Mouse (Mus musculus) intestine, embryonic 16.5 days (tissue): ENCODE measurements around the gene Cxcr2. TPM values are rescaled to one million over a fixed set of nuclear protein-coding genes. Genes with fewer than 3 reads are reported as not detected.

Experiments used
- ATAC-seq: fragments of 200-750 bp; cut with Nextera tagmentation; 2 replicates; pipeline ENCODE4 v1.8.0; 2017; ENCODE audit warnings: moderate TSS enrichment, moderate library complexity
- H3K27ac ChIP-seq: fragments of 300-500 bp; sonication (generic); 2 replicates; pipeline ENCODE4 v1.5.1; 2014; ENCODE audit warnings: mild to moderate bottlenecking, low read length
- H3K27me3 ChIP-seq: fragments of 300-500 bp; sonication (generic); replicated peaks from 2 replicates; pipeline ENCODE4 v1.6.1; 2014; ENCODE audit warnings: low read length, control low read depth, mixed read lengths; ENCODE audit not compliant: control insufficient read depth, insufficient read depth
- H3K36me3 ChIP-seq: fragments of 300-500 bp; sonication (generic); 2 replicates; pipeline ENCODE4 v1.6.1; 2014; ENCODE audit warnings: low read length, control low read depth; ENCODE audit not compliant: control insufficient read depth, insufficient read depth
- H3K4me1 ChIP-seq: fragments of 300-500 bp; sonication (generic); 2 replicates; pipeline ENCODE4 v1.6.1; 2014; ENCODE audit warnings: low read length, control low read depth, mixed read lengths; ENCODE audit not compliant: control insufficient read depth, insufficient read depth
- H3K4me2 ChIP-seq: fragments of 300-500 bp; sonication (generic); 2 replicates; pipeline ENCODE4 v1.6.1; 2014; ENCODE audit warnings: low read depth, low read length, control low read depth
- H3K4me3 ChIP-seq: fragments of 300-500 bp; sonication (generic); 2 replicates; pipeline ENCODE4 v1.5.1; 2014; ENCODE audit warnings: mild to moderate bottlenecking, low read length
- H3K9ac ChIP-seq: fragments of 300-500 bp; sonication (generic); 2 replicates; pipeline ENCODE4 v1.6.1; 2014; ENCODE audit warnings: low read depth, low read length
- H3K9me3 ChIP-seq: fragments of 300-500 bp; sonication (generic); 2 replicates; pipeline ENCODE4 v1.6.1; 2016; ENCODE audit warnings: low read length, control low read depth; ENCODE audit not compliant: control insufficient read depth
- WGBS: fragments of 180-500 bp; shearing (Covaris S2); extraction: QIAGEN DNeasy Blood & Tissue Kit; methylation state at CpG from one replicate; pipeline ENCODE4 v1.1.7; 2014; 5-methylcytosine and 5-hydroxymethylcytosine counted together
- polyA plus RNA-seq: library from polyadenylated mRNA; unstranded; fragments of >200 nt; fragmentation: Nextera tagmentation; extraction: Ambion mirVana; gene quantifications from 2 replicates; pipeline ENCODE4 v1.2.1, GENCODE M21; 2015

Gene Cxcr2
- polyA plus RNA-seq, 1 experiment from 2014 or later = 0.22 TPM

GRCm38 (mm10) chr1:74133954-74134353 lies 19.8 kb upstream of the Cxcr2 start:
- Histone ChIP-seq H3K4me3 (no peak overlapping the region), H3K27ac (no peak overlapping the region), H3K4me2 (no peak overlapping the region), H3K9ac (no peak overlapping the region), H3K27me3 (no peaks in the 10 kb centered on the region), H3K36me3 (no peaks in the 10 kb centered on the region), H3K4me1 (no peaks in the 10 kb centered on the region), H3K9me3 (no peaks in the 10 kb centered on the region)
- 82% methylated on average over 6 of the region's 6 CpGs for WGBS
- ATAC-seq = no peak

DNA sequence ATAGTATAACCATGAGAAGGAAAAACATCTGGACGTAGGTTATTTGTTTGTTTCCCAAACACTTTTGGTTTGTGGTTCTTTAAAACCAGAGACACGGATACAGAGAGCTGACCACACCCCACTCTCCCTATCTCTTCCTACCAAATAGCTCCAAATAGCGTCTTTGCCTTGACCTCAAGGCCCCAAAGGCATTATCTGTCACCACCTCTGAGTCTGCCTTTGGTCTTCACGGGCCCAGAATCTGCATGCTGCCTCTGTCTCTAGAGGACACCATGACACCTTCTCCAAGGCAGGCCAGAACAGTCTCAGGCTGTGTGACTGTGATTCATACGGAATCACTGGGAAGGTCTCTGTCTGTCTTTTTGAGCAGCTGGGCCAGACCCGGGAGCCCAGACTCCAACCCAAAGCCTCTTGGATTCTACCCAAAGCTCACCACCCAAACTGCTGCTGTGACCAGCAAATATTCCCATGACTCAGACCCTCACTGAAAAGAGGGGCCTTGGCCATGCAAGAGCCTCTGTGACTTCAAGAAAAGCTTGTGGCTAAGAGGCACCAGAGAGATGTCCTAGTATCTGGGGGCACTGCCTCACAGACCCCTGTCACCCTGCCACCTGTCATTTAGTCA lies 18.4 kb upstream of the Cxcr2 start:
- no peaks in the 10 kb centered on the region for H3K4me1 ChIP-seq
- no peak overlapping the region for H3K9ac ChIP-seq
- no peak overlapping the region for H3K27ac ChIP-seq
- no peaks in the 10 kb centered on the region for H3K27me3 ChIP-seq
- no peak overlapping the region for H3K4me3 ChIP-seq
- no peaks in the 10 kb centered on the region for H3K9me3 ChIP-seq
- no peaks in the 10 kb centered on the region for H3K36me3 ChIP-seq
- no peak overlapping the region for H3K4me2 ChIP-seq
- 71% methylated on average over 6 of the region's 6 CpGs for WGBS
- ATAC-seq = no peak

DNA sequence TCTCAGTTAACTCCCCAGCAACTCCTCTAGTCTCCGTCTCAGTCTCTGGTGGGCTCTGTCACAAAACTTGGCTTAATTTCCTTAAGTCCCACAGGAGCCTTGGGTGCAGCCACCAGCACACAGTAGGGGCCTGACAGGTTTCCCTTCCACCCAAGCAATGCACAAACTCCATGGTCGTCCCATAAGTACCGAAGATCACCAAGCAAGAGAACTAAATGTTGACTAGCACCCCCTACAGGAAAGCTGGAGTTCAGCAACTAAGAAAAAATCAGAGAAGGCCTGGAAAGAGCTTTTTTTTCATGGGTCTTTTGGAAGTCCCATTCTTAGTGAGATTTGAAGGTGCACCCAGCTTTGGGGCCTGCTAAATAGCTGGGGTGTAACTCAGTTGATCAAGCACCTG lies 14.4 kb upstream of the Cxcr2 start:
- no peak overlapping the region for H3K4me3 ChIP-seq
- H3K4me2 ChIP-seq = no peak overlapping the region
- ATAC-seq = no peak
- no peaks in the 10 kb centered on the region for H3K4me1 ChIP-seq
- H3K27ac ChIP-seq = no peak overlapping the region
- H3K27me3 ChIP-seq = no peaks in the 10 kb centered on the region
- no peak overlapping the region for H3K9ac ChIP-seq
- 59% methylated on average over 3 of the region's 3 CpGs for WGBS
- no peaks in the 10 kb centered on the region for H3K9me3 ChIP-seq
- H3K36me3 ChIP-seq = no peaks in the 10 kb centered on the region

- no peaks in the 10 kb centered on the region for H3K27me3 ChIP-seq
- no peak for ATAC-seq
- no peaks in the 10 kb centered on the region for H3K9me3 ChIP-seq
- H3K4me3 ChIP-seq = no peak overlapping the region
- H3K4me1 ChIP-seq = no peaks in the 10 kb centered on the region
- no peaks in the 10 kb centered on the region for H3K36me3 ChIP-seq
- 80% methylated on average over 8 of the region's 8 CpGs for WGBS
- no peak overlapping the region for H3K4me2 ChIP-seq
- no peak overlapping the region for H3K27ac ChIP-seq
- no peak overlapping the region for H3K9ac ChIP-seq
Observed at GRCm38 (mm10) chr1:74141781-74142180, 12.0 kb upstream of the Cxcr2 start.

DNA sequence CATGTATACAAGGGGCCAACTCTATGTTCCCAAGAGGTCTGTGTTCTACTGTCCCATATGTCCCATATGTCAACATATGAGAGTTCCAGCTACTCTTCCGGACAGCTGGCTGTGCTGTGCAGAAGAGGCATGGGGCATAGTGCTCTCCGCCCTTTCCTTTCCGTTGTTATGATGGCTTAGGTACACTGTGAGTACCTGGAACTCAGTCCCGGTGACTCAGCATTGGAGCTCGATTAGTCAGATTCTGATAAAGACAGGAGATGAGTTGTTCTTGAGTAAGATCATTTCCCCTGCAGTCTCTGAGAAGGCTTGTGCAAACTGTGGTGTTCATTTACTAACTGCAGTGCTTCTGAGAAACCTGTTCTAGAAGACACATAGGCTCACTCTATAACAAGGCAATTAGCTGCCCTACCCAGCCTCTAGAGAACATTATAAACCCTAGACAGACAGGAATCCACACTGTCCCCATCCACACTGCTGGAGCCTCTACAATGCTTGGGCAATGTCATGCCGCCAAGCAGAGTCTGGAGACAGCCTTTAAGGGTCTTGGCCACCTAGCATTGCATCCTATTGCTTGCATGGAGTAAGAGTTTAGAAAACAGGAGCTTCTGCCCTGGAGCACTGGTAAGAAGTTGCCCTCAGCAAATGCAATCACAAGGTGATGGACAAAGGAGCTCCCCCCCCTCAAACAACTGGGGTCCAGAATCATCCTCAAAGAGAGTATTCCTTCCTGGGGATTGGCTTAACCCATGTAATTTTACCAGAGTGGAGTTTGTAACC lies 4.5 kb upstream of the Cxcr2 start:
- no peak overlapping the region for H3K4me2 ChIP-seq
- peaks cover 3% of the 10 kb centered on the region; the same call in 1 of the 2 replicates for H3K4me1 ChIP-seq
- H3K9ac ChIP-seq = no peak overlapping the region
- H3K27me3 ChIP-seq = no peaks in the 10 kb centered on the region
- H3K27ac ChIP-seq = no peak overlapping the region
- H3K36me3 ChIP-seq = no peaks in the 10 kb centered on the region
- ATAC-seq = no peak
- H3K9me3 ChIP-seq = no peaks in the 10 kb centered on the region
- WGBS = 68% methylated on average over 6 of the region's 6 CpGs
- H3K4me3 ChIP-seq = no peak overlapping the region

- no peak overlapping the region for H3K27ac ChIP-seq
- ATAC-seq = no peak
Observed at GRCm38 (mm10) chr1:74150101-74150500, 3.7 kb upstream of the Cxcr2 start.

GRCm38 (mm10) chr1:74151091-74151490 lies 2.7 kb upstream of the Cxcr2 start:
- Histone ChIP-seq H3K27ac (no peak overlapping the region), H3K9me3 (no peaks in the 10 kb centered on the region), H3K4me1 (peaks cover 3% of the 10 kb centered on the region; the same call in 1 of the 2 replicates), H3K9ac (no peak overlapping the region), H3K27me3 (no peaks in the 10 kb centered on the region), H3K4me2 (no peak overlapping the region), H3K36me3 (no peaks in the 10 kb centered on the region), H3K4me3 (no peak overlapping the region)
- WGBS = 65% methylated on average over 3 of the region's 3 CpGs
- ATAC-seq = no peak

More at GRCm38 (mm10) chr1:74150101-74150500, 3.7 kb upstream of the Cxcr2 start:
- Histone ChIP-seq H3K36me3 (no peaks in the 10 kb centered on the region), H3K4me3 (no peak overlapping the region), H3K9ac (no peak overlapping the region), H3K27me3 (no peaks in the 10 kb centered on the region), H3K9me3 (no peaks in the 10 kb centered on the region), H3K4me1 (peaks cover 3% of the 10 kb centered on the region; the same call in 1 of the 2 replicates), H3K4me2 (no peak overlapping the region)
- 77% methylated on average over 3 of the region's 3 CpGs for WGBS

GRCm38 (mm10) chr1:74155435-74156012 lies 1.7 kb downstream of the Cxcr2 start:
- H3K9ac ChIP-seq = no peak overlapping the region
- no peak overlapping the region for H3K4me2 ChIP-seq
- H3K4me1 ChIP-seq = no peaks in the 10 kb centered on the region
- no peak overlapping the region for H3K4me3 ChIP-seq
- no peaks in the 10 kb centered on the region for H3K9me3 ChIP-seq
- H3K27me3 ChIP-seq = no peaks in the 10 kb centered on the region
- H3K36me3 ChIP-seq = no peaks in the 10 kb centered on the region
- ATAC-seq = no peak
- no peak overlapping the region for H3K27ac ChIP-seq
- WGBS = 85% methylated on average over 6 of the region's 6 CpGs

- Histone ChIP-seq H3K4me1 (no peaks in the 10 kb centered on the region), H3K4me3 (no peak overlapping the region), H3K4me2 (no peak overlapping the region), H3K36me3 (no peaks in the 10 kb centered on the region), H3K27ac (no peak overlapping the region), H3K9me3 (no peaks in the 10 kb centered on the region), H3K27me3 (no peaks in the 10 kb centered on the region), H3K9ac (no peak overlapping the region)
- ATAC-seq = no peak
- WGBS = 64% methylated on average over 14 of the region's 14 CpGs
Observed at GRCm38 (mm10) chr1:74156381-74156910, 2.7 kb downstream of the Cxcr2 start.
